Mouse (Mus musculus) olfactory bulb, adult 2 months (tissue): Measurements from ENCODE around the gene Treml4.

ENCODE experiments used
- CTCF ChIP-seq: fragments of 200-500 bp; IDR thresholded peaks from 2 replicates; pipeline ENCODE4 v1.5.1; 2012; ENCODE audit warnings: low read depth, mild to moderate bottlenecking, low read length, moderate library complexity; ENCODE audit not compliant: insufficient read depth
- POLR2A ChIP-seq: fragments of 200-500 bp; IDR thresholded peaks from 2 replicates; pipeline ENCODE4 v1.6.1; 2012; ENCODE audit warnings: mild to moderate bottlenecking, low read depth, low read length, moderate library complexity; ENCODE audit not compliant: insufficient read depth

DNA sequence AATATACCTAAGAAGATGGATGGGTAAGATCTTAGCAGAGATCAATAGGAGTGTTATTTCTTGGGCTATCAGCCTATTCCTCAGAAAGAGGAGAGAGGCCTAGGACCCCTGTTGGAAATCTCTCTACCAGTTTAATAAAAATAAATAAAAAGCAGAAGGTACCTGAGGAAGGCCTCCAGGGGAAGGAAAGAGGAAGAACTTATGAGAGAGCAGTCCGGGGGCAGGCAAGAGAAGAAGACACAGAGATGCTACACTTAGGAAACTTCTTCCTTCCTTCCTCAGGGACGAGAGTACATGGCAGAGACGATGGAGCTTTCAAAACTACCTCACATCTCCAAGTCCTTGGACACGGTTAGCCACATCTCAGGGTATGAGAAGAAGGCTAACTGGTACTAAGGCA is 10.0 kb downstream of the Treml4 start:
- TF ChIP-seq CTCF (no peak), POLR2A (no peak)
